Mouse (Mus musculus) E14TG2a.4 (cell line): ENCODE measurements around the gene Lmbr1l.

Source experiments
- CTCF ChIP-seq: conservative IDR thresholded peaks from 2 replicates; pipeline ENCODE4 v1.5.1; 2014; ENCODE audit warnings: low read length
- POU5F1 ChIP-seq: IDR thresholded peaks from 2 replicates; pipeline ENCODE4 v1.6.1; 2014; ENCODE audit warnings: low read length, borderline replicate concordance

DNA sequence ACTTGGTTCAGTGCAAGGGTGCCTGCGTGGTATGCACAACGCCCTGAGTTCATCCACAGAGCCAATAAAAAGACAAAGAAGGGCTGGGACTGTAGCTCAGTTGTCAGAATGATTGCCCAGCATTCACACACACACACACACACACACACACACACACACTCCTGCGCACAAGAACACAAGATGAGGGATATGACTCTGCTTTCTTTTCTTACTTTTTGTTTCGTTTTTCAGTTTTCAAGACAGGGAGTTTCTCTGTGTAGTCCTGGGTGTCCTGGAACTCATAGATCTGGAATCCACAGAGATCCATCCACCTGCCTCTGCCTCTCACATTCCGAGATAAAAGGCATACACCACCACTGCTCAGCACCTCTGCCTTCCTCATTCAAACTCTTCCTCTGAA, 9.5 kb upstream of the Lmbr1l start:
- TF ChIP-seq CTCF (no peak), POU5F1 (no peak)
